Mouse (Mus musculus) forebrain, embryonic 15.5 days (tissue): ENCODE measurements around the gene Traf5. TPM values are rescaled to one million over a fixed set of nuclear protein-coding genes. Genes with fewer than 3 reads are reported as not detected.

ENCODE experiments used
- ATAC-seq: fragments of 200-750 bp; cut with Nextera tagmentation; replicated peaks from 2 replicates; pipeline ENCODE4 v1.8.0; 2017; ENCODE audit warnings: mild to moderate bottlenecking, moderate TSS enrichment, moderate library complexity
- H3K27ac ChIP-seq: fragments of 300-500 bp; sonication (generic); replicated peaks from 2 replicates; pipeline ENCODE4 v1.5.1; 2015; ENCODE audit warnings: mild to moderate bottlenecking, inconsistent platforms
- H3K27me3 ChIP-seq: fragments of 300-500 bp; sonication (generic); 2 replicates; pipeline ENCODE4 v1.6.1; 2015; ENCODE audit warnings: inconsistent platforms
- H3K36me3 ChIP-seq: fragments of 300-500 bp; sonication (generic); 2 replicates; pipeline ENCODE4 v1.6.1; 2015; ENCODE audit warnings: mild to moderate bottlenecking, inconsistent platforms
- H3K4me1 ChIP-seq: fragments of 300-500 bp; sonication (generic); 2 replicates; pipeline ENCODE4 v1.6.1; 2015; ENCODE audit warnings: inconsistent platforms
- H3K4me2 ChIP-seq: fragments of 300-500 bp; sonication (generic); replicated peaks from 2 replicates; pipeline ENCODE4 v1.6.1; 2015; ENCODE audit warnings: mild to moderate bottlenecking, inconsistent platforms
- H3K4me3 ChIP-seq: fragments of 300-500 bp; sonication (generic); 2 replicates; pipeline ENCODE4 v1.5.1; 2015; ENCODE audit warnings: mild to moderate bottlenecking, inconsistent platforms
- H3K9ac ChIP-seq: fragments of 300-500 bp; sonication (generic); replicated peaks from 2 replicates; pipeline ENCODE4 v1.6.1; 2015; ENCODE audit warnings: mild to moderate bottlenecking, inconsistent platforms
- H3K9me3 ChIP-seq: fragments of 300-500 bp; sonication (generic); 2 replicates; pipeline ENCODE4 v1.6.1; 2016; ENCODE audit warnings: inconsistent platforms
- WGBS: fragments of 180-500 bp; shearing (Covaris S2); methylation state at CpG from one replicate; pipeline ENCODE4 v1.1.7; 2015; ENCODE audit warnings: mixed read lengths; 5-methylcytosine and 5-hydroxymethylcytosine counted together
- polyA plus RNA-seq: library from polyadenylated mRNA; unstranded; fragments of >200 nt; fragmentation: Nextera tagmentation; extraction: Ambion mirVana; gene quantifications from 2 replicates; pipeline ENCODE4 v1.2.1, GENCODE M21; 2015

Traf5 gene
- polyA plus RNA-seq, 1 experiment from 2014 or later: 3.1 TPM

DNA sequence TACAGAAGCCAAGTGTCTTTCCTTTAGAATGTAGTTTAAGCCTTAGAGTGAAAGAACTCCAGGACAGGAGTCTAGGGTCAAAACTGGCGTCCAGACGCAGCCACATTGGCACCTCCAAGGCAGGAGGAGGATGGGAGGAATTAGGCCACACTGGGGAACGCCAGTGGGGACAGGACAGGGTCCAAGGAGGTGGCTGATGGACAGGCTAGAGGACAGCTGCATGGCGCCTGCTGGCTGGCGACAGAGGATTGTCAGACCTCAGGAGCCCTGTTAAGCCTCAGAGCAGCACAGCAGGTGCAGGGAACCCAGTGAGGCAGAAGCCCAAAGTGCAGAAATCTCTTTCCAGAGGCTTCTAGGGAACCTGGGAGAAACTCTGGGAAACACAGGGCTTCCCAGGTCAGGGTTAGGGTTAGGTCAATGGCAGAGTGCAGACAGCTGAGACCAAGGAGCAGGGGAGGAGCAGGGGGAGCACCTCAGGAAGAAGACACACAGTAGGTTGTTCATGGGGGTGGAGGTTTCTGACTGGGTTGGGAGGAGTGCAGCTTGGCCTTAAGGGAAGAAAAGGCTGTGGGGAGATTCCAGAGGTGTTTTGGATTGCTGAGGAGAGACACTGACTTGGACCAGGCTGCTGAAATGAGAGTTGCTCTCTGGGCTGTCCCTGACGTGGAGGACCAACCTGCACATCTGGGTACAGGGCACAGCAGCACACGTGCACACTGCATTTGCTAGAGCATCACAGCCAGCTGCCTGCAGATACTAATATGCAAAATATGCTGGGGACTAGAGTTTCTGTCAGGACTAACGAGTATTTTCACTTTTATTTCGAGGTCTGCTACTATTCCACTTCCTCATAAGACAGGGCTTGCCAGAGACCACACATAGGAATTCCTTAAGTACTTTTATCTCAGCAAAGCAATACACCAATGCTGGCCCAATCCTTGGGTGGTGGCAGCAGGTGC lies 2.9 kb downstream of the Traf5 start:
- WGBS: 59% methylated on average over 9 of the region's 9 CpGs

DNA sequence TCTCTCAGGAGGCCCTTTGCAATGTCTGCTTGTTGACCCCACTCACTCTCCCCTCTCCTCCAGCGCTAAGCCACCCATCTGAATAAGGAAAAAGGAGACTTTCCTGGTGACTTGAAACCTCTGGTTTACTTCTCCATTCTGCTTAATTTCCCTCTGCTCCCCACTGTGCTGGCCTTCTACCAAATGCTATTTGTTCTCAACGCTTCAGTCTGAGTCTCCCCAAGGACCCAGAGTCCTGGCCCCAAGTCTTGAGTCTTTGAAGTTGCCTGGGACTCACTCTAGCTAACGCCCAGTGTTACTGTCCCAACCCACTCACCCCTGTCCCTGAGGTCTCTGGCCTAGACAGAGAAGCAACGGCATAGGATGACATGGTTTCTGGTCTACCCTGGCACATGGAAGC lies 4.3 kb downstream of the Traf5 start:
- no peaks in the 10 kb centered on the region for H3K9me3 ChIP-seq
- no peak overlapping the region for H3K27ac ChIP-seq
- H3K4me3 ChIP-seq: no peak overlapping the region
- H3K4me1 ChIP-seq: peaks cover 6% of the 10 kb centered on the region; the same call in 1 of the 2 replicates
- no peak for ATAC-seq
- H3K9ac ChIP-seq: no peak overlapping the region
- H3K4me2 ChIP-seq: no peak overlapping the region
- H3K36me3 ChIP-seq: no peaks in the 10 kb centered on the region
- H3K27me3 ChIP-seq: 0 out of 2 replicates have a peak, but pooled peaks cover 13% of the 10 kb centered on the region
- WGBS: 84% methylated on average over 4 of the region's 4 CpGs

More for the DNA sequence above, 2.9 kb downstream of the Traf5 start:
- Histone ChIP-seq H3K27ac (no peak overlapping the region), H3K9ac (no peak overlapping the region), H3K4me1 (peaks cover 6% of the 10 kb centered on the region; the same call in 1 of the 2 replicates), H3K9me3 (no peaks in the 10 kb centered on the region), H3K27me3 (0 out of 2 replicates have a peak, but pooled peaks cover 13% of the 10 kb centered on the region), H3K4me2 (no peak overlapping the region), H3K4me3 (no peak overlapping the region), H3K36me3 (no peaks in the 10 kb centered on the region)
- ATAC-seq: no peak

DNA sequence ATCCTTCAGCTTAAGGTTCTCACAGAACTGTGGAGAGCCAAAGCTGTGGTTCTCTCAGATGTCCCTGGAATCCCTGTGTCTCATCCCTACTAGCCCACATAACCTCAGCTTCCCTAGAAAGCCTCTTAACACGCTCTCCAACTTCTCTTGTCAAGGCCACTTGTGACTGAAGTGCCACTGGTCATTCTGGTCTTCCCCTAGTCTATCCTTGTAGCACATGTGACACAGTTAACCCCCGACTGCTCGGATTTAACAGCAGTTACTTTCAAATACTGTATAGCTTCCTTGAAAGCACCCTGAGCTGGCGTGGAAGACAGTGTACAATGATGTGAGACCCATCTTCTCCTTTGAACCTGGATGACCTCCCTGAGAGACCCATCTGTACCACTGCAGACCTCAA lies 5.3 kb downstream of the Traf5 start:
- H3K4me3 ChIP-seq: no peak overlapping the region
- H3K27ac ChIP-seq: no peak overlapping the region
- H3K4me1 ChIP-seq: peaks cover 5% of the 10 kb centered on the region; the same call in 1 of the 2 replicates
- no peak overlapping the region for H3K9ac ChIP-seq
- H3K4me2 ChIP-seq: no peak overlapping the region
- WGBS: 82% methylated on average over 4 of the region's 4 CpGs
- H3K27me3 ChIP-seq: 0 out of 2 replicates have a peak, but pooled peaks cover 13% of the 10 kb centered on the region
- ATAC-seq: no peak
- H3K36me3 ChIP-seq: no peaks in the 10 kb centered on the region
- no peaks in the 10 kb centered on the region for H3K9me3 ChIP-seq

DNA sequence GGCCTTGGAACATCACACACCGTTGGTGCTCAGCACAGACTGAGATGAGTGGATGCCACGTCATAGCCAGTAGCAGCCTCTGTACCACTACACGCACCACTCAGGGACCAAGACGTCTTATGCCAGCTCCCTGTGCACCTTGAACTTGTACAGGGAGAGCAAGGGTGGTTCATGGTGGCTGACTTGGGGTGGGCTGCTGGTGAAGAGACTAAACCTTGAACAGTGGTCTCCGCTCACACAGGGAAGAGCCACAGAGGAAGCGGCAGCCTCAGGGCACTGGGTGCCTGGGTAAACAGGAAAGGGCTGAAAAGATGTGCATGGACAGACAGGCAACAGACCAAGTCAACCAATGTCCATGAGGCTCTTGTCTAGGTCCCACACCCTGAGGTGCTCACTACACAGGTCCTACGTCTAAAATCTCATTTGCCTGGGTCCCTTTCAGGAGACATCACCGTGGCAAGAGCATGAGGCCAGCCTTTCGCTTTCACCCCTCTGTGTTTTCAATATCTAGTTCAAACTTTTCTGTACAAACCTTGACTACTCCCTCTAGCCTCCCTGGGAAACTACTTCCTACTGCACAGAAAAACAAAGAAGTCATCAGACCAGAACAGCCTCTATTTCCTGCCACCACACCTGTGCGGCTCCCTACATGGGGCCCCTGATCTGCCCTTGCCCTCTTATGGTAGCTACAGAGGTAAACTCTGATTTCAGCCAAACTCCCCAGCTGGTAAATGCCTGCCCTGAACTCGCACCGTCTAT lies 5.9 kb downstream of the Traf5 start:
- ATAC-seq: no peak
- H3K4me2 ChIP-seq: no peak overlapping the region
- no peaks in the 10 kb centered on the region for H3K4me1 ChIP-seq
- H3K27ac ChIP-seq: no peak overlapping the region
- H3K9me3 ChIP-seq: no peaks in the 10 kb centered on the region
- H3K36me3 ChIP-seq: no peaks in the 10 kb centered on the region
- 87% methylated on average over 12 of the region's 12 CpGs for WGBS
- H3K27me3 ChIP-seq: 0 out of 2 replicates have a peak, but pooled peaks cover 9% of the 10 kb centered on the region
- H3K4me3 ChIP-seq: no peak overlapping the region
- no peak overlapping the region for H3K9ac ChIP-seq

DNA sequence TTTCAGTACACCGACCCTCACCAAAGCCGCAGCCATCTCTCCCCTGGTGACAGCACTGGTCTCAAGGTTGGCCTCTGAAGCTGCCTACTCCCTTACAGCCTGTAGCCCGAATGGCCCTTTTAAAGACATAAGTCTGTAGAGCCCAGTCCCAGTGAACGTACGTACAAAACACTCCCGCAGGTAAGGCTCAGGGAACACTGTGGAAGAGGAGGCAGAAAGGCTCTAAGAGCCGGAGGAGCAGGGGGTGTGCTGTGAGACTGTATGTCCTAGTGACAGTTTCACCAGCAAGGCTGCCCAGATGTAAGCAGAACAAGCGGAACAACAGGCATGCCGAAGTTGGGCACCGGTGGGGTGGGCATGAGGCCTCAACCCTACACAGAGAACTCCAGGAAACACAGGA lies 7.1 kb downstream of the Traf5 start:
- H3K9ac ChIP-seq: no peak overlapping the region
- H3K27me3 ChIP-seq: no peaks in the 10 kb centered on the region
- H3K4me2 ChIP-seq: no peak overlapping the region
- no peak for ATAC-seq
- no peak overlapping the region for H3K27ac ChIP-seq
- H3K4me1 ChIP-seq: no peaks in the 10 kb centered on the region
- H3K36me3 ChIP-seq: no peaks in the 10 kb centered on the region
- H3K9me3 ChIP-seq: no peaks in the 10 kb centered on the region
- 90% methylated on average over 10 of the region's 10 CpGs for WGBS
- no peak overlapping the region for H3K4me3 ChIP-seq

DNA sequence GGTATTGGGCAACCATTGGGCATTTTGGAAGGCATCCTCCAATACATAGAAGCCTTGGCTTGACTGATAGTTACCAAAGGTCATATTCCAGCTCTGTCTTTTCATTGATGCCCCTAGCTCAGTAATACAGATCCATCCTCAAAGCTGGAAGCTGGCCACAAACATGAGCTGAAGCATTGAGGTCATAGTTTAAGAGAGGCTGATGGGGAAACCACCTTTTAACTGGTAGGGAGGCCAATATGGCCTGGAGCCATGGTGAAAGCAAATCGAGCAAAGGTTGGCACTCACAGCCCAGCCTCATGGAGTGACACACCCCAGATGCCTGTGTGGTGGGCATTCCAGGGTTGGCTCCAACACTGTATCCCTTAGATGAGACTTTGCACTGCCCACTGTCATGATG lies 9.7 kb downstream of the Traf5 start:
- Histone ChIP-seq H3K36me3 (no peaks in the 10 kb centered on the region), H3K9ac (no peak overlapping the region), H3K4me2 (no peak overlapping the region), H3K4me3 (no peak overlapping the region), H3K27ac (no peak overlapping the region), H3K27me3 (no peaks in the 10 kb centered on the region), H3K4me1 (no peaks in the 10 kb centered on the region), H3K9me3 (no peaks in the 10 kb centered on the region)
- WGBS: 81% methylated on average over 1 of the region's 1 CpGs
- ATAC-seq: no peak

DNA sequence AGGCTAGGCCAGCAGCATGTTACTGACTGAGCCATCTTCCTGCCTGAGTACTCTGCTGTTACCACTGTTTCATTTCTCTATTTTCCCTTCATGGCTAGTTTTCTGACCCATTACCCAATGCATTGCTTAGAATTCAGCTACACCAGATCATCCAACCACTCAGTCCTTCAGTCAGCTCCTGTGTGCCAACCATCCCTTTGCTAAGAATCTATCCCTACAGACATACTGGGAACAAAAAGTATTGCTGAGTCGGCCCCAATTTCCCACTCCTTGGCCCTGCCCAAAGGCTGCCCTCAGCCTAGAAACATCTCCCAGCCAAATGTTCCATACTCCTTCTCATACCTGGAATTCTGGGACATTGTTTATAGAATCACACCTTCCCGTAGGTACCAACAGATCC lies 11.2 kb downstream of the Traf5 start:
- H3K4me3 ChIP-seq: no peak overlapping the region
- no peaks in the 10 kb centered on the region for H3K36me3 ChIP-seq
- H3K27me3 ChIP-seq: no peaks in the 10 kb centered on the region
- no peak overlapping the region for H3K27ac ChIP-seq
- ATAC-seq: no peak
- no peaks in the 10 kb centered on the region for H3K4me1 ChIP-seq
- H3K9me3 ChIP-seq: no peaks in the 10 kb centered on the region
- no peak overlapping the region for H3K4me2 ChIP-seq
- H3K9ac ChIP-seq: no peak overlapping the region
- 93% methylated on average over 2 of the region's 2 CpGs for WGBS

DNA sequence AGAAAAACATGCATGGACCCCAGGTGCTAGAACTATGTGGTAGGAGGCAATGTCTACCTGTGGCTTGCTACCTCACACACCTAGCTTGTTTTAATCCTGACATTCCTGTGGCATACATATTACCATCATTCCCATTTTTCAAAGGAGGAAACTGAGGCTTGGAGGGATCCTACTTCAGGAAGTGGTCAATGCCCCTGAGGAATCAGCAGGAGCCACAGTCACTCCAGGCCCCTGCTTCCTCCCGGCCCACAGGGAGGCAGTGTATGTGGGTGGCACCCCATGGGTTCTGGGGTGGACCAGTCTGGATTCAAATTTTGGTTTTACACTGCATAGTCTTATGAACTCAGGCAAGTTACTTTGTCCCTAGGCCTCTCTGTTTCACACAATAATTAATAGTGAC lies 13.2 kb downstream of the Traf5 start:
- Histone ChIP-seq H3K27ac (no peak overlapping the region), H3K9me3 (no peaks in the 10 kb centered on the region), H3K4me2 (no peak overlapping the region), H3K4me3 (no peak overlapping the region), H3K27me3 (no peaks in the 10 kb centered on the region), H3K9ac (no peak overlapping the region), H3K36me3 (no peaks in the 10 kb centered on the region), H3K4me1 (peaks cover 7% of the 10 kb centered on the region; the same call in 1 of the 2 replicates)
- 85% methylated on average over 1 of the region's 1 CpGs for WGBS
- ATAC-seq: no peak

DNA sequence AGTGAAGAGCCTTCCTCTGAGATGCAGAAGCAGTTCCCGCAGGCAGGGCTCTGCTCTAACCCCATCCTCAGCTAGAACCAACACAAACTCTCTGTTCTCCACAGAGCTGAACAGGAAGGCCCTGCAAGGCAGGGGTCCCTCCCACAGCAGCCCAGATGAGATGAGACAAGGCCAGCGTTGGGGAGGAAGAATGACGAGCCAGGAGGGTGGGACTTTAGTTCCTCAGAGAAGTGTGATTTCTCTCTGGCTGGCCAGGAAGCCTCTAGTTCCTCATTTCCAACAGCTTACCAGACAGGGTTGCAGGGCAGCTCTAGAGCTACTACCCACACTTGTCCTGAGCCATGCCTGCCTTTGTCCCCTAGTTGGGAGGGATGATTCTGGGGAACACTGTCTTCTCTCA lies 14.0 kb downstream of the Traf5 start:
- H3K27me3 ChIP-seq: no peaks in the 10 kb centered on the region
- H3K9me3 ChIP-seq: no peaks in the 10 kb centered on the region
- H3K36me3 ChIP-seq: no peaks in the 10 kb centered on the region
- no peak overlapping the region for H3K9ac ChIP-seq
- H3K27ac ChIP-seq: no peak overlapping the region
- H3K4me2 ChIP-seq: no peak overlapping the region
- no peak for ATAC-seq
- WGBS: 70% methylated on average over 3 of the region's 3 CpGs
- H3K4me3 ChIP-seq: no peak overlapping the region
- H3K4me1 ChIP-seq: peaks cover 7% of the 10 kb centered on the region; the same call in 1 of the 2 replicates

DNA sequence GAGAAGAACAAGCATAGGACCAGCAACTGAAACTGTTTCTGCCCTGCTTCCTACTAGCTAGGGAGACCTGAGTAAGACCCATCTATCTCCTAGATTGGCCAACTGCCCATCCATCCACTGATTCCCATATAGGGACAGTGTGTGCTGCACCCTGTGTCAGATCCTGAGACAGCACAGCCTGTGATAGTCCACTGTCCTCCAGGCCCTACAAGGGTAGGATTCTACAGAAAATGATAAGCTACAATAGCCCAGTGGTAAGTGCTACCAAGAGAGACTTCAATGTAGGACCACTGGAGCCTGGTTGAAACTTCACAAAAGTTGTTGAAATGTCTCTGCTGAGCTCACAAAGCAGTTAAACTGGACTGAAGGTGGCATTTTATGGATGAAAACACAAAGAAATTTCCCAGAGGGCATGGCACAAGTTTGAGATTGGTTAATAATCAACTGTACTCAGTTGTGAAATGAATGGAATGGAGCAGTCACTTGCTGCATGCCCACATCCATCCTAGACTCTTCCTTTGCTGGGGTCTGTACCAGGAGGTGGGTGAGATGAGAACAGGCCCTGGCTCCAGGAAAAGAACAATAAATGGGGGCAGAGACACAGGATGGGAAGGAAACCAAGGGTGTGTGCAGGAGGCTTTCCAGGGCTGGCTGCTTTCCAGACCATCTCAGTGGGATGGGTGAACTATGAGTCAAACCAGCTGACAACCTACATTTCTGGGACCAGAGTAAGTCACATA lies 15.4 kb downstream of the Traf5 start:
- Histone ChIP-seq H3K27me3 (no peaks in the 10 kb centered on the region), H3K4me3 (no peak overlapping the region), H3K4me2 (no peak overlapping the region), H3K36me3 (no peaks in the 10 kb centered on the region), H3K9ac (no peak overlapping the region), H3K9me3 (no peaks in the 10 kb centered on the region), H3K27ac (no peak overlapping the region), H3K4me1 (peaks cover 7% of the 10 kb centered on the region; the same call in 1 of the 2 replicates)
- no peak for ATAC-seq

DNA sequence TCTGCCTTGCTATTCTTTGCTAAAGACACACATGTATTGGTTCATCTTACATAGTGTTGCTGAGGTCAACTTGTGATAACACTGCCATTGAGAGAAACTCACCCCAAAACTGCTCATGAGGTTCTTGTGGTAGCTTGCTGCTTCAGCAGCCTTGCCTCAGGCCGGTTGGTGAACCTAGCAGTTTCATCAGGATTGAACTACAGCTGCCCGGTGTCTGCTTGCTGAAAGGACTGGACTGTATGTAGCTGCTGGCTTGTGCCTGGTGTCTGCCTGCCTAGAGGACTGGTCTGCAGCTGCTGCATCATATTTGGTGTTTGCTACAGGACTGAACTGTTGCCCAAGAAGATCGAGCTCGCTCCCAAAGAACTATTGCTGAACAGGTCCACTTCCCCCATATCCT lies 16.3 kb downstream of the Traf5 start:
- Histone ChIP-seq H3K27me3 (no peaks in the 10 kb centered on the region), H3K9ac (no peak overlapping the region), H3K4me1 (peaks cover 7% of the 10 kb centered on the region; the same call in 1 of the 2 replicates), H3K4me3 (no peak overlapping the region), H3K4me2 (no peak overlapping the region), H3K9me3 (no peaks in the 10 kb centered on the region), H3K27ac (no peak overlapping the region), H3K36me3 (no peaks in the 10 kb centered on the region)
- no peak for ATAC-seq
- WGBS: 86% methylated on average over 4 of the region's 4 CpGs
